Mouse (Mus musculus): ENCODE measurements around the gene Slc12a6. TPM values are rescaled to one million over a fixed set of nuclear protein-coding genes. Genes with fewer than 3 reads are reported as not detected.
"Not testable (repeated sequence)": the region's sequence is repeated elsewhere in the genome, so short reads cannot be mapped to it uniquely, and the experiment has no call there.

Slc12a6 gene
- polyA plus RNA-seq, 1 experiment from 2014 or later: 10.7 TPM

DNA sequence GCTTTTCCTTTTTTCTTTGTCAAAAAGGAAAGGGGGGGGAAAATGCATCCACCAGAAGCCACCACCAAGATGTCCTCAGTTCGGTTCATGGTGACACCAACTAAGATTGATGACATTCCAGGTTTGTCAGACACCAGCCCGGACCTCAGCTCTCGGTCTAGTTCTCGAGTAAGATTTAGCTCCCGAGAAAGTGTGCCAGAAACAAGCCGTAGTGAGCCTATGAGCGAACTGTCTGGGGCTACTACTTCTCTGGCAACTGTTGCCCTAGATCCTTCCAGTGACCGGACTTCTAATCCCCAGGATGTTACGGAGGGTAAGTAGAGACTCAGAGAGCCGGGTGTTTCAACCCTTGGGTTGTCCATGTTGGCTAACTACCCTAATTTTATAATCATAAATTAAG, 1.2 kb downstream of the Slc12a6 start:
- Histone ChIP-seq H3K9me3 (replicated peaks) (no peaks in the 10 kb centered on the region), H3K4me3 (replicated peaks) (peak overlapping the region; percentile 89), H3K4me2 (peak overlapping the region; percentile 78), H3K27ac (peak overlapping the region; percentile 91; the same call in 1 of the 2 replicates), H3K27me3 (no peaks in the 10 kb centered on the region), H3K4me1 (peaks cover 31% of the 10 kb centered on the region), H3K9ac (peak overlapping the region; percentile 65; the same call in 1 of the 2 replicates), H3K36me3 (no peaks in the 10 kb centered on the region)
- no peak for ATAC-seq (replicated peaks; ENCODE audit: low FRiP score)
- WGBS: 20% methylated on average over 10 of the region's 10 CpGs

DNA sequence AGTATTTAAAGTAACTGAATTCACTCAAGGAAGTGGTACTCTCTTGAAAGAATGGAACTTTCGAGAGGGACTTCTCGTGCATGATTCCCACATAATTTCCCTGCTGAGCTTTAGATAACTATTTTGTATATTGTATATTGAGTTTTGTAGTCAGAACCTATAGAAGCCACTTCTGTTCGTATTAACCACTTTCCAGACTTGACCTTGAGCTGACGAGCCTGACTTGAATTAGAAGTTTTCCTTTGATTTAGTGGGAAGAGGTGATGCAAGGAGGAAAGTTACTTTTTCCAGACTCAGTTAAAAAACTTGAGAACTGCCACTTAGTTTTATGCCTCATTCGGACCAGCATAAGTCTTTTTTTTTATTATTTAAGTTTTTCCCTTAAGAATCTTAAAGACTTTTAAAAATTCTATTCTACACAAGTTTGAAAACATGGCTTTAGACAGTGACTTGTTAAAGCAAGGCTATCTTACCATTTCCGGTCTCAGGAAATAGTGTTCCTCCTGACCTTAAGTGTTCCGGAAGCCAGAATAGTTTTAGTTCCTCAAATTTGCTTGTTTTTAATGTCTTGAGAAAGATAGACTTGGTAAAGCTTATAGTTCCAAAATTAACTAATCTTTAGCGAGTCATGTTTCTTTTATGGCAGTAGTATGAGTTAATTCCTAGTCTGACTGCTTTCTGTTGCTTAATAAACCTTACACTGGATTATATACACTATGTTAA, 2.1 kb downstream of the Slc12a6 start:
- Histone ChIP-seq H3K27me3 (no peaks in the 10 kb centered on the region), H3K9ac (no peak overlapping the region), H3K9me3 (replicated peaks) (no peaks in the 10 kb centered on the region), H3K36me3 (no peaks in the 10 kb centered on the region), H3K4me3 (replicated peaks) (peak overlapping the region; percentile 89), H3K4me1 (peaks cover 28% of the 10 kb centered on the region), H3K4me2 (peak overlapping the region; percentile 78), H3K27ac (no peak overlapping the region)
- ATAC-seq (replicated peaks; ENCODE audit: low FRiP score): no peak
- WGBS: 62% methylated on average over 8 of the region's 8 CpGs

DNA sequence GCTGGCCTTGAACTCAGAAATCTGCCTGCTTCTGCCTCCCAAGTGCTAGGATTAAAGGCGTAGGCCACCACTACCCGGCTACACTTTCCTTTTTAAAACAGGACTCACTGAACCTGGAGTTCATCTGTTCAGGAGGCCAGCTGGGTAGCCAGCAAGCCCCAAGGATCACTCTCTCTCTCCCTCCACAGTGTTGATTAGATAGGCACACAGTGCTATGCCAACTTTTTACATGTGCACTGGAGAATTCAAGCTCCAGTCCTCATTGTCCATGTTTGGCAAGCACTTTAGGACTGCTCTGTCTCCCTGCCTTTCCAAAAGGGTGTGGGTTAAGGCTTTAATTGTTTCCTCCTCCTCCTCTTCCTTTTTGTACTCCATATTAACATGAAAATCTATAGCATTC, 4.4 kb downstream of the Slc12a6 start:
- H3K27ac ChIP-seq: no peak overlapping the region
- H3K36me3 ChIP-seq: 0 out of 2 replicates have a peak, but pooled peaks cover 2% of the 10 kb centered on the region
- no peak overlapping the region for H3K9ac ChIP-seq
- H3K4me3 ChIP-seq (replicated peaks): no peak overlapping the region
- no peaks in the 10 kb centered on the region for H3K27me3 ChIP-seq
- peaks cover 15% of the 10 kb centered on the region for H3K4me1 ChIP-seq
- no peak overlapping the region for H3K4me2 ChIP-seq
- no peak for ATAC-seq (replicated peaks; ENCODE audit: low FRiP score)
- 90% methylated on average over 2 of the region's 2 CpGs for WGBS
- no peaks in the 10 kb centered on the region for H3K9me3 ChIP-seq (replicated peaks)

DNA sequence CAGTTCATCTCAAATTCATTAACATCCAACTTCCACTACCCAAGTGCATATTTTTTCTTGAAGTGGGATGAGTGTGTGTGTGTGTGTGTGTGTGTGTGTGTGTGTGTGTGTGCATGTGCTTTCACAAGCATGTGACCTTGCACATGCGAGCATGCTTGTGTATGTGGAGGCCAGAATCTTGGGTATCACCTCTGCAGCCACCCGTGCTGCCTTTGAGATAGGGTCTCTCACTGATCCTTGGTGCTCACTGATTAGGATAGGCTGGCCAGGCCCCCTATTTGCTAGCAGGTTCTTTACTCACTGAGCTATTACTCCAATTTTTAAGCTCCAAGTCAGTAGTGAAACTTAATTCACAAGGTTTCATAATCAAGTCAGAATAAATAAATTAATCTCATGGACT, 7.3 kb downstream of the Slc12a6 start:
- H3K36me3 ChIP-seq: 0 out of 2 replicates have a peak, but pooled peaks cover 2% of the 10 kb centered on the region
- no peaks in the 10 kb centered on the region for H3K27me3 ChIP-seq
- H3K4me2 ChIP-seq: no peak overlapping the region
- 87% methylated on average over 2 of the region's 2 CpGs for WGBS
- no peak overlapping the region for H3K27ac ChIP-seq
- no peak overlapping the region for H3K4me3 ChIP-seq (replicated peaks)
- no peak overlapping the region for H3K9ac ChIP-seq
- H3K9me3 ChIP-seq (replicated peaks): no peaks in the 10 kb centered on the region
- H3K4me1 ChIP-seq: 0 out of 2 replicates have a peak, but pooled peaks cover 5% of the 10 kb centered on the region
- no peak for ATAC-seq (replicated peaks; ENCODE audit: low FRiP score)

DNA sequence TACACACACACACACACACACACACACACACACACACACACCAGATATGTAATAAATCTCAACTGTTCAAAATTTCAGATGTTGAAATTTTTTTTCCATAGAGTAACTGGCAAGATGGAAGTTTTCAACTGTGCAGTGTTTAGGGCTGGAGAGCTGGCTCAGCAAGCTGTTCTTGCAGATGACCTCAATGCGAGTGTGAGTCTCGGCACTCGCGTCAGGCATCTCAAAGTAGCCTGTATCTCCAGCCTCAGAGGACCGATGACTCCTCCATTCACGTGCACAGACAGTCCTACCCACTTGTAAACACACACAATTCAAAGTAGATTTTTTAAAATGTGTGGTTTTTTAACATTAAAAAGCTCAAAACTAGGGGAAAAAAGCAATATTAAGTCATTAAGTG, 7.8 kb downstream of the Slc12a6 start:
- 0 out of 2 replicates have a peak, but pooled peaks cover 2% of the 10 kb centered on the region for H3K4me1 ChIP-seq
- H3K27me3 ChIP-seq: no peaks in the 10 kb centered on the region
- WGBS: 93% methylated on average over 6 of the region's 6 CpGs
- 0 out of 2 replicates have a peak, but pooled peaks cover 2% of the 10 kb centered on the region for H3K36me3 ChIP-seq
- H3K27ac ChIP-seq: no peak overlapping the region
- H3K4me2 ChIP-seq: no peak overlapping the region
- H3K4me3 ChIP-seq (replicated peaks): no peak overlapping the region
- H3K9ac ChIP-seq: no peak overlapping the region
- no peak for ATAC-seq (replicated peaks; ENCODE audit: low FRiP score)
- H3K9me3 ChIP-seq (replicated peaks): no peaks in the 10 kb centered on the region

DNA sequence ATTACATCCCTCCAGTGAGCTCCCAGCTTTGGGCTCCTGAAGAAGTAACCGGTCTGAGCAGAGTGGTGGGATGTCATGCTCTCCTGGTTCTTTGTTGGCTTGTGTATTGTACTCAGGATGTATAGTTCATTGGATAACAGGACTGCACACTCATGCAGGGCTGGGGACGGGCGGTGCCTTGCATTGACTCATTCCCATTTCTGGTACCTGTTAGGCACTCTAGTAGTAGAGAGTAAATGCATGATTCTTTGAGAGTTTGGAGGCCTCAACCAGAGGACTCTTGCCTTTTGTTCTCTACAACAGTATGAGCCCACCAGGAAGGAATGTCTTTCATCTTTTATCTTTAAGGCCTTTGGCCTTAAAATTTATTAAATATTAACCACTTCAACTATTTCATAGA, 11.2 kb downstream of the Slc12a6 start:
- no peaks in the 10 kb centered on the region for H3K9me3 ChIP-seq (replicated peaks)
- no peak; the same call in 1 of the 2 replicates for ATAC-seq (replicated peaks; ENCODE audit: low FRiP score)
- H3K4me3 ChIP-seq (replicated peaks): no peak overlapping the region
- no peak overlapping the region for H3K9ac ChIP-seq
- H3K27ac ChIP-seq: no peak overlapping the region
- H3K4me2 ChIP-seq: no peak overlapping the region
- H3K27me3 ChIP-seq: no peaks in the 10 kb centered on the region
- H3K36me3 ChIP-seq: 0 out of 2 replicates have a peak, but pooled peaks cover 2% of the 10 kb centered on the region
- WGBS: 82% methylated on average over 3 of the region's 3 CpGs
- no peaks in the 10 kb centered on the region for H3K4me1 ChIP-seq

DNA sequence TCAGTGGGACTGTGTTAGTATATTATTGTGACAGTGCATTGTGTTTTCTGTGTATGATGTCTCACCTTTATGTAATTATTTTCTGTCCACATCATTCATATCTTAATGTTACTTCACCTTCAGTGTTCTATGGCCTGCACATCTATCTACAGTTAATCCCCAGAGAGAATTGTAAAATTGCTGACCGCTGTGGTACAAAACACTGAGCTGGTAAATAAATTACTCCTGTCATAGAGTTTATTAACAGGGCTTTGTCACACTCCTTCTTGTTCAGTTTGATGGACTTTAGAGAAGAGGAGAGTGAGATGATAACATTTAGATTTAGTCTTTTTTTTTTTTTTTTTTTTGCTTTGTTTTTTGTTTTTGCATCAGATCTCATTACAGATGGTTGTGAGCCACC, 17.2 kb downstream of the Slc12a6 start:
- no peak for ATAC-seq (replicated peaks; ENCODE audit: low FRiP score)
- WGBS: 83% methylated on average over 1 of the region's 1 CpGs
- H3K4me2 ChIP-seq: no peak overlapping the region

DNA sequence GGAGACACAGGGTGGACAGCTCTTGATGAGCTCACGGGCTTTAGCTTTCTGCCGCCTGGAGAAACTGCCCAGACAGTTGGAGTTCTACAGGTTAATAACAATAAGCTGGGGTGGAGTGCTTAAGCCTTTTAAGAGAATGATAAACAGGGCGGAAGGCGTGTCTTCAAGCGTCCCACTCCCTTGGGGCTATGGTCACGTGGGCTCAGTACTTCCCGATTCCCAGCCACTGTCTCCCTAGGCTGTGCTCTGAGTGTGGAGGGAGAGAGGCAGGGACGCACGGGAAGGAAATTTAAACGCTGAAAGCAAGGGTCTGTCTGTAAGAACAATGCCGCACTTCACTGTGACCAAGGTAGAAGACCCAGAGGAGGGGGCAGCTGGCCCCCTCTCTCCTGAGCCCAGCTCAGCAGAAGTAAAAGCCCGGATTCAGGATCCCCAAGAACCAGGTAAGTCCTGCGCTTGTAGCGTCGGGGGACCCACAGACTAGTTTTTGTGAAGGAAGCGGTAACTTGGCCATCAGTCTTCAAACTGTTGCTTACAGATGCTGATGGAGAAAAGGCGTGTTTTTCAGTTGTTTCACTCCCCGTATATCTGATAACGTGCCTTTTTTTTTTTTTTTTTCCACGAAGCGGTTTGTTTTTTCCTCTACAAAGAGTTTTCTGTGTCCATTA, 18.9 kb downstream of the Slc12a6 start:
- Histone ChIP-seq H3K27me3 (no peaks in the 10 kb centered on the region), H3K4me2 (peak overlapping the region; percentile 71), H3K27ac (peak overlapping the region; percentile 19), H3K9me3 (replicated peaks) (no peaks in the 10 kb centered on the region), H3K4me1 (peaks cover 5% of the 10 kb centered on the region; the same call in 1 of the 2 replicates), H3K9ac (peak overlapping the region; percentile 48), H3K4me3 (replicated peaks) (peak overlapping the region; percentile 47), H3K36me3 (no peaks in the 10 kb centered on the region)
- whole genome bisulfite sequencing: under 1% methylated on average over 21 of the region's 21 CpGs
- peak; percentile 98 for ATAC-seq (replicated peaks; ENCODE audit: low FRiP score)

More for the DNA sequence above, 17.2 kb downstream of the Slc12a6 start:
- H3K9ac ChIP-seq: no peak overlapping the region
- peaks cover 5% of the 10 kb centered on the region; the same call in 1 of the 2 replicates for H3K4me1 ChIP-seq
- H3K27me3 ChIP-seq: no peaks in the 10 kb centered on the region
- no peak overlapping the region for H3K4me3 ChIP-seq (replicated peaks)
- H3K9me3 ChIP-seq (replicated peaks): no peaks in the 10 kb centered on the region
- H3K27ac ChIP-seq: no peak overlapping the region
- H3K36me3 ChIP-seq: no peaks in the 10 kb centered on the region

DNA sequence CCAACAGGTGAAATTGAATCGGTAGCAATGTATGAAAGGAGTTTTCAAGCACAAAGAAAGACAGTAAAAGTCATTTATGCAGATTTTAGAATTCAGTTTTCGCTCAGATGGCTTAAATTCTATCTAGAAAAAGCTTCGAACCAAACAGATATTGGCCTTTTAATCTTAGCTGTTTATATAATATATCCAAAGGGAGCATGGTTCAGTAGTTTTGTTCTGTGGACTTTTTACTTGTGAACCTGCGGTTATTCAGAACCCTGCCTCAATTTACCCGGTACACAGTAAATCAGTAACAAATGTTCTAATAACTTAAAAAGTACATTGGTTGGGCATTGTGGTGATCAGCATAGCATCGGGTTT, 19.4 kb downstream of the Slc12a6 start:
- Histone ChIP-seq H3K9me3 (replicated peaks) (no peaks in the 10 kb centered on the region), H3K27ac (no peak overlapping the region), H3K27me3 (no peaks in the 10 kb centered on the region), H3K36me3 (no peaks in the 10 kb centered on the region), H3K9ac (peak overlapping the region; percentile 48; the same call in 1 of the 2 replicates), H3K4me2 (peak overlapping the region; percentile 71), H3K4me1 (peaks cover 5% of the 10 kb centered on the region; the same call in 1 of the 2 replicates), H3K4me3 (replicated peaks) (peak overlapping the region; percentile 47)
- 55% methylated on average over 6 of the region's 6 CpGs for WGBS
- no peak for ATAC-seq (replicated peaks; ENCODE audit: low FRiP score)

DNA sequence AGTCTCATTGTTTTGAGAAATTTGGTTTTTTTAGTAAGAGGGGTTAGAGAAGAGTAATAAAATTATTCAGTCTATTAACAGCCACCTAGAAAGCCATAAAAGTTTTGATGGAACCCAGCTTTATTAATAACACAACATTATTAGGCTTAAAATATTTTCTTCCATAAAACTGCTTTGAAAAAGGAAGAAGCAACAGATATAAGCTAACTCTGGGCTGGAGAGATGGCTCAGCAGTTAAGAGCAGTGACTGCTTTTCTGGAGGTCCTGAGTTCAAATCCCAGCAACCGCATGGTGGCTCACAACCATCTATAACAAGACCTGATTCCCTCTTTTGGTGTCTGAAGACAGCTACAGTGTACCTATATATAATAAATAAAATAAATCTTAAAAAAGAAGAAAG, 20.4 kb downstream of the Slc12a6 start:
- H3K4me1 ChIP-seq; H3K9ac ChIP-seq; H3K27me3 ChIP-seq; H3K27ac ChIP-seq; H3K4me2 ChIP-seq; H3K36me3 ChIP-seq; H3K4me3 ChIP-seq (replicated peaks); ATAC-seq (replicated peaks; ENCODE audit: low FRiP score); H3K9me3 ChIP-seq (replicated peaks): not testable (repeated sequence)
- 94% methylated on average over 1 of the region's 1 CpGs for WGBS

DNA sequence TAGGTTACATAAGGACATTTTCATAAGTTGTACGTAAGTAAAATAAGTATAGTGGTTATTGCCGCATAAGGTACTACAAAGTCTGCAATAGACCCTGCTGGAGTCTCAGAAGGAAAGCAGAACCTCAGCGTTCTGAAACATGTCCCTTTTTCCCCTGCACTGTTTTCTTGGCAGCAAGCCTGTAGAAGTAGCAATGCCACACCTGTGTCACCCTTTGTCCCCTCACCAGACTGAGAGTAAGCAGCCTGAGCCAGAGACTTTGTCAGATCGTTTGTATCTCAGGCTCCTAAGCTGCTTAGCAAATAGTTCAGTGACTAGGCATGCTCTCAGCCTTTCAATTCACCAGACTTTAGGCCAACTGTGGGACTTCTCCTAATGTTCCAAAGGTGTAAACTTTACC, 21.4 kb downstream of the Slc12a6 start:
- no peak overlapping the region for H3K9ac ChIP-seq
- no peak overlapping the region for H3K4me3 ChIP-seq (replicated peaks)
- H3K27me3 ChIP-seq: no peaks in the 10 kb centered on the region
- H3K9me3 ChIP-seq (replicated peaks): no peaks in the 10 kb centered on the region
- peaks cover 5% of the 10 kb centered on the region; the same call in 1 of the 2 replicates for H3K4me1 ChIP-seq
- no peak for ATAC-seq (replicated peaks; ENCODE audit: low FRiP score)
- no peak overlapping the region for H3K27ac ChIP-seq
- WGBS: 72% methylated on average over 4 of the region's 4 CpGs
- H3K36me3 ChIP-seq: no peaks in the 10 kb centered on the region
- H3K4me2 ChIP-seq: no peak overlapping the region

DNA sequence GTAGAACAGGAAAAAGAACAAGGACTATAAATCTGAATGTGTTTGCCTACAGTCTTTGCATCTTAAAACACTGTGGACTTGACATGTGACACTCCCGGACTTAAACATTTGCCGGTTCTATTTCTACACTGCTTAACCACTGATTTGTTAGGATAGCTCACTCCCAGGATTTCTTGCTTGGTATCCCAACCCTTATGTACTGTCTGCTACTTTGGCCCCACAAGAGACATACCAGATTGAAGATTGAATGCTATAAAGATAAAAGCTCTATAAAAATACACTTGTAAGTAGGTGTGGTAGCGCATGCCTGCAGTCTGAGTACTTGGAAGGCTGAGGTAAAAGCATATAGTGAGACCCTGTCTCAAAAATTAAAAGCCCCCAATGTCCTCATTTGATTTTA, 23.9 kb downstream of the Slc12a6 start:
- ATAC-seq (replicated peaks; ENCODE audit: low FRiP score): no peak
- H3K4me1 ChIP-seq: no peaks in the 10 kb centered on the region
- H3K36me3 ChIP-seq: no peaks in the 10 kb centered on the region
- no peak overlapping the region for H3K4me2 ChIP-seq
- no peaks in the 10 kb centered on the region for H3K27me3 ChIP-seq
- 82% methylated on average over 3 of the region's 3 CpGs for WGBS
- no peaks in the 10 kb centered on the region for H3K9me3 ChIP-seq (replicated peaks)
- H3K27ac ChIP-seq: no peak overlapping the region
- no peak overlapping the region for H3K9ac ChIP-seq
- H3K4me3 ChIP-seq (replicated peaks): no peak overlapping the region

Measured in kidney, embryonic 15.5 days (tissue).